Mouse (Mus musculus) ES-Bruce4 (cell line): Measurements from ENCODE around the gene Gja1.

ENCODE experiments used
- CTCF ChIP-seq: IDR thresholded peaks from one replicate; pipeline ENCODE4 v1.8.1; 2011; ENCODE audit warnings: low read depth, low read length
- EP300 ChIP-seq: IDR thresholded peaks from 2 replicates; pipeline ENCODE4 v1.6.1; 2011; ENCODE audit warnings: low read depth, low read length; ENCODE audit not compliant: insufficient read depth
- POLR2A ChIP-seq: IDR thresholded peaks from one replicate; pipeline ENCODE4 v1.8.1; 2011; ENCODE audit warnings: low read length; ENCODE audit not compliant: insufficient read depth

- TF ChIP-seq POLR2A (no peak), CTCF (no peak), EP300 (no peak)
Measured at GRCm38 (mm10) chr10:56393095-56393784, 16.1 kb downstream of the Gja1 start.
